Mouse (Mus musculus): ENCODE measurements around the gene Ss18l2. TPM values are rescaled to one million over a fixed set of nuclear protein-coding genes. Genes with fewer than 3 reads are reported as not detected.

Ss18l2 gene
- polyA plus RNA-seq, 1 experiment from 2014 or later = 145 TPM

DNA sequence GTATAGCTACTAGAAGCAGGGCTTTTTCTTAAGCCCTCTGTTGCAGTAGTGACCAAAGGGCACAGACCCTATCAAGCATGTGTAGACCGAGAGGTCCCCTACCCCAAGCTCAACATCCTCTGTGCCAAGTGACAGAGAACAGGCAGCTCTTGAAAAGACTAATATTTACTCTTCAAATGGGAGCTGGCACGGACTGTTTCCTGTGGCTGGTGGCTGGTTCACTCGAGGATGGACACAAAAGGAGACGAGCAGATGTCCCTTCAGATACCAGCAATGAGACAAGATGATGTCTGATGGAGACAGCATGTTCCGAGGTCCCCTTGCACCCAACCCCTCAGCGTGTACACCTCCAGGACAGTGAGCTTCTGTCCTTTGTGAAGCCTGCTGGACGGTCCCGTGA is 32.7 kb upstream of the Ss18l2 start:
- Histone ChIP-seq H3K4me3 (no peak overlapping the region), H3K4me1 (peaks cover 10% of the 10 kb centered on the region), H3K4me2 (replicated peaks) (no peak overlapping the region), H3K36me3 (peaks cover 4% of the 10 kb centered on the region; the same call in 1 of the 2 replicates), H3K27ac (replicated peaks) (no peak overlapping the region), H3K9ac (replicated peaks) (no peak overlapping the region), H3K9me3 (no peaks in the 10 kb centered on the region), H3K27me3 (no peaks in the 10 kb centered on the region)
- ATAC-seq (replicated peaks) = no peak
- WGBS = 78% methylated on average over 8 of the region's 8 CpGs

- WGBS = 19% methylated on average over 6 of the region's 6 CpGs
- H3K4me1 ChIP-seq = peaks cover 10% of the 10 kb centered on the region
These were observed 30.6 kb upstream of the Ss18l2 start for GRCm38 (mm10) chr9:121679549-121679948.

DNA sequence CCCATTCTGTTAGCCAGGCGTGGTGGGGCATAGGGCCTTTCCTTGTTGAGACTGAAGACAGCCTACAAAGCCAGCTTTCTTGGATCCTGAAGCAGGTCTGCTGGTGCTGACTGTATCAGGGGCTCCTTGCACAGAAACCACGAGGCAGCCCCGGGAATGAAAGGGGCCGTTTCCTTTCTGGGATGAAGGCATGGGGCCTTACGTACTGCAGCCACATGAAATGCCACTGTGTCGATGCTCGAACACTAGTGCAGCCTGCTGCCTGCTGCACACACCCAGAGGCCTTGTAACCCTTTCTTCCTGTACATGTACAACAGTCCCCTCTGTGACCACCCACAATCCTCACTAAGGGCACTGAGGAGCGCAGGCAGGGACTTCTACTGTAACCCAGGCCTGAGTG is 28.9 kb upstream of the Ss18l2 start:
- Histone ChIP-seq H3K4me3 (no peak overlapping the region), H3K9ac (replicated peaks) (no peak overlapping the region), H3K36me3 (peaks cover 34% of the 10 kb centered on the region), H3K4me1 (peaks cover 10% of the 10 kb centered on the region), H3K27ac (replicated peaks) (no peak overlapping the region), H3K9me3 (no peaks in the 10 kb centered on the region), H3K4me2 (replicated peaks) (no peak overlapping the region), H3K27me3 (no peaks in the 10 kb centered on the region)
- 85% methylated on average over 7 of the region's 8 CpGs for WGBS
- no peak for ATAC-seq (replicated peaks)

More at GRCm38 (mm10) chr9:121679549-121679948, 30.6 kb upstream of the Ss18l2 start:
- peak; percentile 79 for ATAC-seq (replicated peaks)
- Histone ChIP-seq H3K4me2 (replicated peaks) (no peak overlapping the region), H3K27ac (replicated peaks) (0 out of 2 replicates have a peak overlapping the region, but pooled peaks have one; percentile 9), H3K36me3 (peaks cover 23% of the 10 kb centered on the region), H3K9ac (replicated peaks) (no peak overlapping the region), H3K27me3 (no peaks in the 10 kb centered on the region), H3K4me3 (no peak overlapping the region), H3K9me3 (no peaks in the 10 kb centered on the region)

GRCm38 (mm10) chr9:121682037-121682680 is 28.0 kb upstream of the Ss18l2 start:
- H3K9ac ChIP-seq (replicated peaks) = no peak overlapping the region
- no peak overlapping the region for H3K27ac ChIP-seq (replicated peaks)
- no peak overlapping the region for H3K4me3 ChIP-seq
- H3K36me3 ChIP-seq = peaks cover 36% of the 10 kb centered on the region
- WGBS = 80% methylated on average over 18 of the region's 18 CpGs
- H3K4me1 ChIP-seq = peaks cover 10% of the 10 kb centered on the region
- no peak for ATAC-seq (replicated peaks)
- no peaks in the 10 kb centered on the region for H3K27me3 ChIP-seq
- H3K9me3 ChIP-seq = no peaks in the 10 kb centered on the region
- no peak overlapping the region for H3K4me2 ChIP-seq (replicated peaks)

- Histone ChIP-seq H3K9ac (replicated peaks) (no peak overlapping the region), H3K9me3 (no peaks in the 10 kb centered on the region), H3K4me2 (replicated peaks) (no peak overlapping the region), H3K4me1 (peaks cover 4% of the 10 kb centered on the region), H3K4me3 (no peak overlapping the region), H3K36me3 (peaks cover 52% of the 10 kb centered on the region), H3K27ac (replicated peaks) (no peak overlapping the region), H3K27me3 (no peaks in the 10 kb centered on the region)
- ATAC-seq (replicated peaks) = no peak
- WGBS = 84% methylated on average over 7 of the region's 7 CpGs
These were observed 25.4 kb upstream of the Ss18l2 start for GRCm38 (mm10) chr9:121684702-121685101.

DNA sequence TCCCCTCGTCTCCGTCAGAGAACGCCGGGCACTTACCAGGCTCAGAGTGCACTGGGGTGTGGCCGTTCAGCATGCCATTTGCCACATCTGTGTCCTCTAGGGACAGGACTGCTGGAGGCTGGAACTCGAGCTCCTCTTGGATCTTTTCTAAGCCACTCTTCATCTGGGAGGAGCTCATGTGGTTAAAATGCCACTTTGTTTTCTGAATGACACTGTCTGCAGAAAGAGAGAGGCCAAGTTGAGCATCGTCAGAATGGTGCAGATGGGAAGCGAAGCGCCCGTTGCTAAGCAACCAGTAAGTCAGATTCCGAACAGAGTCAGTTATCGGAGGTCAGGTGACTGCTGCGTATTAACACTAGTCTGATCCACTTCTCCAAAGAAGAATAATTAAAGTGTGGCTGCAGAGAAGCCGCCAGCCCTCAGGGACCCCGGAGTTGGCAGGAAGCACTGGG is 19.9 kb upstream of the Ss18l2 start:
- ATAC-seq (replicated peaks) = peak; percentile 94
- H3K4me3 ChIP-seq = peak overlapping the region; percentile 13; the same call in 1 of the 2 replicates
- no peak overlapping the region for H3K9ac ChIP-seq (replicated peaks)
- H3K4me2 ChIP-seq (replicated peaks) = peak overlapping the region; percentile 34
- peaks cover 42% of the 10 kb centered on the region for H3K36me3 ChIP-seq
- WGBS = 48% methylated on average over 15 of the region's 15 CpGs
- H3K27ac ChIP-seq (replicated peaks) = peak overlapping the region; percentile 86
- H3K4me1 ChIP-seq = peaks cover 15% of the 10 kb centered on the region
- H3K9me3 ChIP-seq = no peaks in the 10 kb centered on the region
- no peaks in the 10 kb centered on the region for H3K27me3 ChIP-seq

GRCm38 (mm10) chr9:121690734-121691133 is 19.4 kb upstream of the Ss18l2 start:
- H3K4me1 ChIP-seq = peaks cover 15% of the 10 kb centered on the region
- peak overlapping the region; percentile 86 for H3K27ac ChIP-seq (replicated peaks)
- H3K9ac ChIP-seq (replicated peaks) = no peak overlapping the region
- no peaks in the 10 kb centered on the region for H3K9me3 ChIP-seq
- H3K27me3 ChIP-seq = no peaks in the 10 kb centered on the region
- WGBS = 82% methylated on average over 7 of the region's 7 CpGs
- peaks cover 42% of the 10 kb centered on the region for H3K36me3 ChIP-seq
- no peak overlapping the region for H3K4me3 ChIP-seq
- no peak overlapping the region; the same call in 1 of the 2 replicates for H3K4me2 ChIP-seq (replicated peaks)
- ATAC-seq (replicated peaks) = no peak; the same call in 1 of the 2 replicates

GRCm38 (mm10) chr9:121694736-121695135 is 15.4 kb upstream of the Ss18l2 start:
- Histone ChIP-seq H3K9me3 (no peaks in the 10 kb centered on the region), H3K27me3 (no peaks in the 10 kb centered on the region), H3K4me1 (peaks cover 12% of the 10 kb centered on the region), H3K36me3 (peaks cover 42% of the 10 kb centered on the region), H3K4me2 (replicated peaks) (no peak overlapping the region), H3K27ac (replicated peaks) (no peak overlapping the region), H3K9ac (replicated peaks) (no peak overlapping the region), H3K4me3 (no peak overlapping the region)
- WGBS = 85% methylated on average over 12 of the region's 12 CpGs
- ATAC-seq (replicated peaks) = no peak

DNA sequence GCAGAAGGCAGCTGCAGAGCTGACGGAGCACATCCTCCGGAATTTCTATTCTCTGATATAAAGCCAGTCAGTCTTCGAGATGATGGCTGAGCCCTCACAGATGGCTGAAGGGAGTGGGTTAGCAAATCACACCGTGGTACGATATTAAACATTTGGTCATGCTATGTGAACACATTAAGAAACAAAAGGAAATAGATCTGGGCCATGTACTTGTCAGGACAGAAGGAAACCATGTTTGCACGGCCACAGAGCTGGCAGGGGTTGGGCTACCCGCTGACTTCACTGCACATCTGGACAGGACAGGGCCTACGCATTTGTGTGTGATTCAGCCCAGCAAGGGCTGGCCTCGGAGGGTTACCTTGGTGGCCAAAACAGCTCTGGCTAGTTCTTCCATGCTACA is 13.5 kb upstream of the Ss18l2 start:
- Histone ChIP-seq H3K4me3 (no peak overlapping the region), H3K4me1 (no peaks in the 10 kb centered on the region), H3K9me3 (no peaks in the 10 kb centered on the region), H3K36me3 (peaks cover 39% of the 10 kb centered on the region), H3K4me2 (replicated peaks) (no peak overlapping the region), H3K27ac (replicated peaks) (no peak overlapping the region), H3K9ac (replicated peaks) (no peak overlapping the region), H3K27me3 (no peaks in the 10 kb centered on the region)
- no peak for ATAC-seq (replicated peaks)
- WGBS = 90% methylated on average over 9 of the region's 9 CpGs

GRCm38 (mm10) chr9:121697150-121698049 is 12.7 kb upstream of the Ss18l2 start:
- Histone ChIP-seq H3K4me3 (no peak overlapping the region), H3K9ac (replicated peaks) (no peak overlapping the region), H3K27me3 (no peaks in the 10 kb centered on the region), H3K4me2 (replicated peaks) (no peak overlapping the region), H3K27ac (replicated peaks) (no peak overlapping the region), H3K36me3 (peaks cover 38% of the 10 kb centered on the region), H3K4me1 (peaks cover 1% of the 10 kb centered on the region), H3K9me3 (no peaks in the 10 kb centered on the region)
- ATAC-seq (replicated peaks) = no peak; the same call in 1 of the 2 replicates
- WGBS = 91% methylated on average over 1 of the region's 1 CpGs

DNA sequence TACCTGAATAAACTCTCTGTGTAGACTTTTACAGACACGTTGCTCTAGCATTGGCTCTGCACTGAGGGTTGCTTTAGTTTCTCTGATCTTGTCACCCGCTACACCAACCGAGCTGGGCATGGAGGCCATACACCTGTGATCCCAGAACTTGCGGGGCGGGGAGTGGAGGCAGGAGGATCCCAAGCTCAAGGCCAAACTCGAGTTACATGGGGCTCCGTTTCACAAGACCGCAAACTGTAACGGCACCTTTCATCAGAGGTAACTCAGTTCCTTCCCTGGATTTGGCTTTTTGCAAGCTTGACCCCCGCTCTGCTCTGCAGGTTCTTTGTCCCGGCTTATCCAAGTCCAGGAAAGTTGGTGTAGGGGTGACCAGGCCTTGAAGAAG is 5.9 kb upstream of the Ss18l2 start:
- H3K4me2 ChIP-seq (replicated peaks) = peak overlapping the region; percentile 99
- 32% methylated on average over 11 of the region's 11 CpGs for WGBS
- H3K9me3 ChIP-seq = no peaks in the 10 kb centered on the region
- peak overlapping the region; percentile 86 for H3K9ac ChIP-seq (replicated peaks)
- peak overlapping the region; percentile 92 for H3K4me3 ChIP-seq
- no peaks in the 10 kb centered on the region for H3K27me3 ChIP-seq
- no peak for ATAC-seq (replicated peaks)
- peaks cover 8% of the 10 kb centered on the region for H3K36me3 ChIP-seq
- H3K4me1 ChIP-seq = peaks cover 27% of the 10 kb centered on the region
- H3K27ac ChIP-seq (replicated peaks) = no peak overlapping the region
